Mouse (Mus musculus) testis, adult 2 months (tissue): ENCODE measurements around the gene Acot3. TPM values are rescaled to one million over a fixed set of nuclear protein-coding genes. Genes with fewer than 3 reads are reported as not detected.
"Not testable (repeated sequence)": the region's sequence is repeated elsewhere in the genome, so short reads cannot be mapped to it uniquely, and the experiment has no call there.

Experiments
- H3K27ac ChIP-seq: fragments of 200-500 bp; 2 replicates; pipeline ENCODE4 v1.5.1; 2012; ENCODE audit warnings: low read depth, low read length; ENCODE audit not compliant: control insufficient read depth, insufficient read depth
- H3K27me3 ChIP-seq: fragments of 200-500 bp; 2 replicates; pipeline ENCODE4 v1.6.1; 2012; ENCODE audit warnings: mild to moderate bottlenecking, low read length, moderate library complexity; ENCODE audit not compliant: control insufficient read depth, insufficient read depth
- H3K36me3 ChIP-seq: fragments of 200-500 bp; 2 replicates; pipeline ENCODE4 v1.6.1; 2012; ENCODE audit warnings: mild to moderate bottlenecking, low read length; ENCODE audit not compliant: control insufficient read depth, insufficient read depth
- H3K4me1 ChIP-seq: fragments of 200-500 bp; 2 replicates; pipeline ENCODE4 v1.6.1; 2012; ENCODE audit warnings: low read length; ENCODE audit not compliant: control insufficient read depth, insufficient read depth
- H3K4me3 ChIP-seq: fragments of 200-500 bp; 2 replicates; pipeline ENCODE4 v1.5.1; 2012; ENCODE audit warnings: low read depth, mild to moderate bottlenecking, low read length, moderate library complexity, mixed read lengths; ENCODE audit not compliant: control insufficient read depth
- CTCF ChIP-seq: fragments of 200-500 bp; IDR thresholded peaks from 2 replicates; pipeline ENCODE4 v1.5.1; 2012; ENCODE audit warnings: low read depth, mild to moderate bottlenecking, inconsistent platforms, low read length, moderate library complexity; ENCODE audit not compliant: control insufficient read depth, insufficient read depth, insufficient replicate concordance
- POLR2A ChIP-seq: fragments of 200-500 bp; IDR thresholded peaks from 2 replicates; pipeline ENCODE4 v1.6.1; 2012; ENCODE audit warnings: low read depth, mild to moderate bottlenecking, inconsistent platforms, low read length, moderate library complexity; ENCODE audit not compliant: control insufficient read depth
- polyA plus RNA-seq: library from polyadenylated mRNA; depleted of rRNA; stranded (reverse); fragments of >200 nt; gene quantifications from 2 replicates; pipeline ENCODE4 v1.2.3, GENCODE M21; 2012

Acot3 gene
- polyA plus RNA-seq, 1 experiment, result not detected

DNA sequence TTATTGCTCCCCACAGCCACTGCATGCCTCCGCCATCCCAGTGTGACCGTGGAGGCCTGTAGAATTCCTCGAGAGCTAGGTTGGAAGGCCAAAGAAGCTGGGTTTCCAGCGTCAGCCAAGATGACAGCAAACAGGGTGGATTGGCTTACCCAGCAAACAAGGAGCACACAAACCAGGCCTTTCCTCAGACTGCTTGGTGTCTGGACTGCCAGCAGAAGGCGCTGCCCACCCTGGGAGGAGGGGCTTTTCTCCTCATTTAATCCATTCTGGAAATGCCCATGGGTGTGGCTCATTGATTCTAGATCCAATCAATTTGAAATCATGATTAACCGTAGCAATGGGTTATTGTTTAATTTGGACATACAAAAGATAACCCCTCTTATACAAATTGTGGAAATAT lies 38.8 kb upstream of the Acot3 start:
- Histone ChIP-seq H3K27me3 (no peaks in the 10 kb centered on the region), H3K4me1 (peaks cover 2% of the 10 kb centered on the region), H3K27ac (no peak overlapping the region), H3K36me3 (no peaks in the 10 kb centered on the region), H3K4me3 (no peak overlapping the region)
- no peak for TF ChIP-seq POLR2A
- no peak for TF ChIP-seq CTCF

DNA sequence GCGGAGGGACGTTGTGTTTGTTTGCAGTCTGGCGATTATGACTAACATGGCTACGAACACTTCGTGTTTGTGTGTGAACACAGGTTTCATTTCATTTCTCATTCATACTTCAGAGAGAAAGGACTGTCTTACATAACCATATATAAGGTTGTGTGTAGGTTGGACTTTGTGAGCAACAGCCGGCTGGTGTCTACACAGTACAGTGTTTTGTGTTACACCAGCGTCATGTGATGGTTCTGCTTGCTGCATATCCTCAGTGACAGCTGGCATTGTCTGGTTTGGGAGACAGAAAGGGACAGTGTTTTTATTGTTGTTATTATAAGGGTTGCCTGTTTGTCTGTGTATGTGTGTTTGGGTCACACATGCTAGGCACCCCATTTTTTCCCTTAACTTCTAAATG lies 38.2 kb upstream of the Acot3 start:
- H3K27ac ChIP-seq, result no peak overlapping the region
- no peak overlapping the region for H3K4me3 ChIP-seq
- TF ChIP-seq POLR2A, result no peak
- no peak for TF ChIP-seq CTCF
- H3K36me3 ChIP-seq, result no peaks in the 10 kb centered on the region
- H3K4me1 ChIP-seq, result peaks cover 2% of the 10 kb centered on the region
- H3K27me3 ChIP-seq, result no peaks in the 10 kb centered on the region

DNA sequence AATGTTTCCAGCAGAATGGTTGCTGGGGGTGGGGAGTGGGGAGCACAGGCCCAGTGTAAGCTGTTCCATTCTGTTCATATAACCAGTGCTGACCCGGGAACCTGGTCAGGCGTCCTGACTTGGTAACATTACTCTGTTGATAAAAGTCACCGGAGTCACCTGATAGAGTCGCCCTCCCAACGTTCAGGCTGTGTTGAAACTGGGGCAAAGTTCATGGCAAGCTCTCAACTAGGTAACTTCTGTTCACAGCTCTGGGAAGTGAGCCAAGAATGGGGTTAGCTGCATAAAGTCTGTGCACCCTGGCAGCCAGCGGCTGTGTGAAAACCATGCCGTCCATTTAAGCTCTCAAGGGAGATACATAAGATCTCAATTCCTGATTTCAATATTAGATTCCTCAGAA lies 31.4 kb upstream of the Acot3 start:
- not testable (repeated sequence) for H3K27me3 ChIP-seq, H3K36me3 ChIP-seq, H3K27ac ChIP-seq, H3K4me1 ChIP-seq, H3K4me3 ChIP-seq

DNA sequence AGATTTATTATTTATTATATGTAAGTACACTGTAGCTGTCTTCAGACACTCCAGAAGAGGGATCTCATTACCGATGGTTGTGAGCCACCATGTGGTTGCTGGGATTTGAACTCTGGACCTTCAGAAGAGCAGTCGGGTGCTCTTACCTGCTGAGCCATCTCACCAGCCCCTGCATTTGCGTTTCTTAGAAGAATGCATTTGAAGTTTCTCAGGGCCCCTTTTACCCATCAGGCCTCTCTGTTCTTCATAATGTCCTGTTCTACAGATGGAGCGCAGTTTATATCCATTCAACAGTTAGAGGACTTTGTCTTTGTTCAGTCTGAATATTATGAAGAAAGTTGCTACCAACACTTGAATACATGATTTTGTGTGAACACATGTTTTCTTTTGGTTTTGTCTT lies 29.7 kb upstream of the Acot3 start:
- H3K4me1 ChIP-seq, H3K27ac ChIP-seq, H3K36me3 ChIP-seq, H3K4me3 ChIP-seq, H3K27me3 ChIP-seq: not testable (repeated sequence)

DNA sequence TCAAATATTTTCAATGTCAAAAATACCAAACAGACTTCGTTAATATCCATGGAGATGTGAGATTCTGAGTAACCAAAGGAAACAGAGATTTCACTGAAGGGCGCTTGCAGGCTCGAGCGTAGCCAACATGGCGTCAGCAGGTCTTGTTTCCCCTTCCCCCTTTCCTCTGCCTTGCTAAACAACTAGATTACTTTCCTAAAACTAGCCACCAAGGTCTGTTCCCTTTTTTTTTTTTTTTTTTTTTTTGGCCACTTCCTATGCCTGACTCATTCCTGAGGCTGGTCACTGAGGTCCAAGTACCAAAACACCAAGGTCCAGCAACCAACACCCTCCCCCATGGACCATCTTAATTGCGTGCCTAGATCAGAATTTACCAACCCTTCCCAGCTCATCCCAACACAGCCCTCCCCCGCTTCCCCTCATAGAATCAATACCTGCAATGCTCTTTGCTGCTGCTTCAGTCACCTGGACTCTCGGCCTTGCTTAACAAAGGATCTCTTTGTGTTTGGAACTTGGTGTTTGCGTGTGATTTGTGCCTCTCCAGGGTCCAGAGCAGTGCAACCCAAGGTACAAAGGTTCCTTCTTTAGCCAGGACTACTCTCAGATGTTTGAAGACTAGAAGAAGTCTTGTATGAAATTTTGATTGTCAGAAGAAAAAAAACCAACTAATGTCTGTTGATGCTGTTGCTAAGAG lies 28.7 kb upstream of the Acot3 start:
- TF ChIP-seq POLR2A, result no peak
- TF ChIP-seq CTCF, result no peak
- Histone ChIP-seq H3K27ac (no peak overlapping the region), H3K4me1 (peaks cover 7% of the 10 kb centered on the region)

DNA sequence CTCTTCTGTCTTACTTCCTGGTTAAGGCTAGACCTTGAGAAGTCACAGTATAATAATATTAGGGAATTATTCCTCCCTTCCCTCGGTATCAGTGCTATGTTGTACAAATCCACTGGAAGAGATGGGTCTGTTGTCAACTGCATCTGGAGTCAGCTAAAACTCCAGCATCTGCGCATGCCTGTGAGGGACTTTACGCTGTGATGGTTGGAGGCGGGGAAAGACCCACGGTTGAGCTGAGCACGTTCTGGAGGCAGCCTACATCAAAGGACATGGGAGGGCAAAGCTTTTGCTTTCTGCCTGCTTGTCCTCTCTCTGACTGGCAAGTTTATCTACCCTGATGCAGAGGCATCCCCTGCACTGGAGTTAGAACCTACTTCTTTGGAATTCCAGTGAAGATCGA lies 26.1 kb upstream of the Acot3 start:
- peak overlapping the region; percentile 2 for H3K4me3 ChIP-seq
- TF ChIP-seq POLR2A, result no peak
- no peak for TF ChIP-seq CTCF
- no peak overlapping the region for H3K27ac ChIP-seq
- peaks cover 7% of the 10 kb centered on the region for H3K4me1 ChIP-seq
- no peaks in the 10 kb centered on the region for H3K27me3 ChIP-seq
- H3K36me3 ChIP-seq, result no peaks in the 10 kb centered on the region

More for the DNA sequence above, 28.7 kb upstream of the Acot3 start:
- no peaks in the 10 kb centered on the region for H3K36me3 ChIP-seq
- H3K4me3 ChIP-seq, result no peak overlapping the region
- H3K27me3 ChIP-seq, result no peaks in the 10 kb centered on the region

DNA sequence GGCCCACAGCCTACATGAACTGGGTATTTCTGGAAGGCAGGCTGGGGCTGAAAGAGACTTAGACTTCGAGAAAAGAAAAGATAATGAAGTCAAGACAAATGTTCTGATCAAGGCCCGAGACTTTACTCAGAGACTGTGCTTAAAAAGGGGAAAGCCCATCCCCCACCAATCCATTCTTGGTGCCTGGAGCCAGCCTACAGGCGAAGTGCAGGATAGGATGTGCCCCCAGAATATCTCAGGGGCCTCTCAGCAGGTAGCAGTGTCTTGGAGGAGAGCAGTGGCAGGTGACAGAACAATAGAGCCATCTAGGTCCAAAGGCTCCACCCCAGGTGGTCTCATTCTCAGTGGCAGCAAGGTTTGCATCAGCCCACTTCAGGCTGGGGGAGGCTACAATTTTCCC lies 23.6 kb upstream of the Acot3 start:
- not testable (repeated sequence) for H3K36me3 ChIP-seq, H3K27me3 ChIP-seq, H3K4me1 ChIP-seq
- Histone ChIP-seq H3K4me3 (peak overlapping the region; percentile 11; the same call in 1 of the 2 replicates), H3K27ac (peak overlapping the region; percentile 68; the same call in 1 of the 2 replicates)

DNA sequence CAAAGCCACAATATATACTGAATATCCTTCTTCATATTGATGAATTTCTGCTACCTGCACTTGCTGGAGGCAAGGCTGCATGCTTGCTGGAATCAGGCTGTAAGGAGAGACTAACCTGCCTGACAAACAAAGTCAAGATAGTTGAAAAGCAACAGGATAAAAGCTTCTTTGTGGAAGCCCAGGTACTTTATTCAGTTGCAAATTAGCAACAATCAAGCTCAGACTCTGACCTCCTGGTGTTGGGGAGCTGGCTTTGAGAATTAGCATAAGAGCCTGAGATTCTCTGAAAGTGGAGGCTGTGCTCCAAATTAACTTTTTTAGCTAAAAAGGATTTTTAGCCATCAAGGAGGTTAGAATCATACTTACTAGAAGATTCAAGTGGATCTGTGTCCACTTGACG lies 22.9 kb upstream of the Acot3 start:
- not testable (repeated sequence) for H3K4me3 ChIP-seq, H3K27ac ChIP-seq

More for the DNA sequence above, 22.9 kb upstream of the Acot3 start:
- H3K27me3 ChIP-seq, H3K36me3 ChIP-seq, H3K4me1 ChIP-seq: not testable (repeated sequence)
